Mouse (Mus musculus) effector memory CD4-positive, alpha-beta T cell, adult 7 months (primary cell): ENCODE measurements around the gene Cela1. TPM values are rescaled to one million over a fixed set of nuclear protein-coding genes. Genes with fewer than 3 reads are reported as not detected.

Experiments
- polyA plus RNA-seq: library from polyadenylated mRNA; unstranded; fragments of 100-300 nt; shearing (Covaris generic); gene quantifications from one replicate; pipeline ENCODE4 v1.2.1, GENCODE M21; 2017

Cela1 gene
- polyA plus RNA-seq, result 12.7 TPM

DNA sequence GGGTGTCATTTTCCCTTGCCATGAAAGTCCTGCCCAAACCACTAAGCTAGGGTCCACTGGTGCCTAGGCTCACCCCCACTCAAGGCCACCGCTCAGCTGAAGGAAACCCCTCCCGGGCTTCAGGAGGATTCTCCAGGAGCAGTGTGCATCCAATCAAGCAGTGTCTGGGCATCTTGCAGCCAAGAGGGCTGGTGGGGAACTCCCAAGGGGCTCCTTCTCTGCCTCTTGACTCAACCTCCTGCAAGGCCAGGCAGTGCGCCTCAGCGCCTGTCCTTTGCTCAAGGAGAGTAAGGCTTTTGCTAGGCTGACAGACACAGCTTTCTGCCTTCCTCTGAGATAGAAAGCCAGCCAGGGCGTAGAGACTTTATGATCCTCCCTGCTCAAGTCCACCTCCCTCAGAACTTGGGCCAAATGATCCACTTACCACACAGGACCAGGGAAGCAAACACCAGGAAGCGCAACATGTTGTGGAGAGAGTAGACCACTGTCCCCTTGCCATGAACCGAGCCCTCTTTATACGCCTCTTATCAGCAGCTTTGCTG is at the start of gene Cela1:
Cela1 (minus strand) TSS at position 492 of the 542 bp plus-strand sequence.

DNA sequence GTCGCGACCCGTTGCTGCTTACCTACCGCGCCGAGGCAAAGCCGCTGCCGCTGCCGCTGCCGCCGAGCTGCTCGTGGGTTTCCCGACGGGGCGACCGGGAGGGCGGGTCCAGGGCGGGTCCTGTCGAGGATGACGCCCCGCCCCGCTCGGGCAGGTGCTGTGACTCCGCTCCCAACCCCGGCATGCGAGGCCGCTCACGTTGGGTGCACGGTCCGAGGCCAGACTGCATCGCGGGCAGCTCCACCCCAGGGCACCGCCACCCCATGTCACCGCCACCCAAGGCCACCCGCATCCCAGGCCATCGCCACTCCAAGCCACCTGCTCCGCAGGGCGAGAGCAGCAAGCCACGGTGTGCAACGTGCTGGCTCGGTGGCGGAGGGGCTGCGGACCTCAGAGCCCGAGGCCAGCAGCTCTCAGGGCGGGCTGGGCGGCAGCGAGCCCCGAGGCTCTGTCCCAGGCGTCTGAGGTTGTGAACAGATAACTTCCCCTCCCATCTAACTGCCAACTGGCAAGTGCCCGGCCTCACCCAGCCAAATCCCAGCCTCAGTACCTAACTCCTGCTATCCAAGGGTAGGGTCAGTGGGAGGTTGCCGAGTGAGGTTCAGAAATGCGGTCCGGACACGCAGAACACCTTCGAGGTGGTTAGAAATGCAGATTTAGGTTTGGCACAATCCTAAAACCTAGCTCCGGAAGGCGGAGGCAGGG is 41.7 kb upstream of the Cela1 start, which contains the start of gene Galnt6:
Galnt6 (minus strand) TSS at position 96 of the 705 bp plus-strand sequence.

DNA sequence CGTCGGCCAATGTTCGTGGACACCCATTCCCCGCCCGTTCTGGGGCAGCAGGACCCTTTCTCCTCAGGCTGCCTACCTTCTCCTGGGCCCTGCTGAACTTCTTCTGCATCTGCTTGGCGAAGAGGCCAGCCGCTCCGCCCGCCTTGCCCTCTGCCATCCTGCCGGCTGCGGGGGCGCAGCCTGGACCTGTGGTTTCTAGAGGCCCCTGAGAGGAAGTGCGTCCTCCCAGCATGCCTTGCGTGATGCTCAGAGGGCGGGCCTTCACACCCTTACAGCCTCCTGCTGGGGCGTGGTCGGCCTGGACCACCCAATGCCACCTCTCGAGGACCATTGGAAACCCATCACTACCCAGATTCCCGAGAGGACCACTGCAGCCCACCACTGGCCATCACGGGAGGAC is 18.4 kb downstream of the Cela1 start, which contains the start of gene Bin2:
Bin2 (minus strand) TSS at position 217 of the 400 bp plus-strand sequence.

DNA sequence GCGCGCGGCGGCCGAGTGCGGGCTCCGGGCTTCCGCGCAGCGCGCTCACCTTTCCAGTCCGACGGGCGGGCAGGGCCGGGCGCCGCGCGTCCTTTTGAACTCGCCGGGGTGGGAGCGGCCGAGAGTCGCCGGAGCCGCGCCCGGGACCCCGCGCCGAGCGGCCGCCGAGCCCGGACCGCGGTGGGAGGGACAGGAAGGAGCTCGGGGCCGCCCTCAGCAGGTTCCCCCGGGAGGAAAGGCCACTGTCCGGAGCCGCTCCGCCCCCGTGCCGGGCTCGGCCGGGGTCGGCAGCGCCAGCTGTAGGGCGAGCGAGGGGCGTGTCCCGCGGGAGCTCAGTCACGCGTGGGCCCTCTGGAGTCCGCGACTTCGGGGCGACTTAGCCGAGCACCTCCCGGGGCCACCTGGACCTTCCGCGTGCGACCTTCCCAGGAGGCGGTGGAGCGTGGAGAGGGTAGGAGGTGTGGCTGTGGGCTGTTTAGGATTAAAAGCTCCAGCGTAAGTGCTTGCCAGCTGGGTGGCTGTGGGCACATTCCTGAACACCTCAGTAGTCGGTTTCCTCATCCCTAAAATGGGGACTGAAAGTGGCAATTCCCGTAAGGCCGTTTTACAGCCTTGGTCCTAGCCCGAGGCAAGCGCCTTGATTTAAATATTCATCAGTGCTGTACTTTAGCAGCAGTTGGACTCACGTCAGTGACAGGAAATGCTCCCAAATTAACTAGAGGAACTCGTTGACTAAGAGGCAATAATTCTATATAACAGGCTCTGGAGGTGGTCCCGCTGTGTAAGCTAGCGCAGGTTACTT is 50.8 kb downstream of the Cela1 start, which contains the start of gene Smagp:
Smagp (minus strand) TSS at position 241 of the 802 bp plus-strand sequence.

Other genes starting within 250 kb of the Cela1 start
- 31.8 TPM for gene Letmd1, start 218.9 kb downstream of the Cela1 start, polyA plus RNA-seq
- 9.5 TPM for gene Csrnp2, start 192.4 kb downstream of the Cela1 start, polyA plus RNA-seq
- 5.0 TPM for gene Tfcp2, start 135.9 kb downstream of the Cela1 start, polyA plus RNA-seq
- gene Pou6f1, start 87.9 kb downstream of the Cela1 start, polyA plus RNA-seq, result 202 TPM
- gene Dazap2, start 72.6 kb downstream of the Cela1 start, polyA plus RNA-seq, result 758 TPM
- gene Smagp, start 51.0 kb downstream of the Cela1 start, polyA plus RNA-seq, result not detected
- gene Bin2, start 18.4 kb downstream of the Cela1 start, polyA plus RNA-seq, result 853 TPM
- 137 TPM for gene Galnt6, start 41.5 kb upstream of the Cela1 start, polyA plus RNA-seq
- gene Slc4a8, start 73.8 kb upstream of the Cela1 start, polyA plus RNA-seq, result 4.8 TPM
- 0.21 TPM for gene Scn8a, start 181.9 kb upstream of the Cela1 start, polyA plus RNA-seq